Mouse (Mus musculus): ENCODE measurements at regions not wholly inside any gene's neighbourhood (a gene's known extent, or its start where the extent isn't known, plus 50 kb on each side); places are given as distances from the start of the nearest gene placed in this dataset.

GRCm38 (mm10) chr13:110542303-110543065 lies 147.6 kb downstream of the Plk2 start:
- TF ChIP-seq CTCF (IDR thresholded peaks at IDR 0.05; ENCODE audit: low read depth) (no peak), EP300 (IDR thresholded peaks at IDR 0.05; ENCODE audit: low read depth) (no peak)
